In genomic region chr6:86624074-86625030, GRCm38 (mm10) we compare ENCODE assay signal across 11 mouse cellular contexts. TPM values are rescaled to one million over a fixed set of nuclear protein-coding genes. Genes with fewer than 3 reads are reported as not detected.
DNase-seq lines count a peak whose midpoint lies in the region; ATAC-seq and TF ChIP-seq lines count a peak whose summit lies in the region.
"Had no signal": no experiment of that assay in that cellular context is flagged by ENCODE, and none has a peak within 500 bp of the region (broad histone marks: within the 10 kb centered on the region; RNA-seq: fewer than 3 reads in every experiment).

No protein-coding gene starts in this region.

- TF ChIP-seq CTCF in hindbrain, postnatal 0 days (IDR thresholded peaks at IDR 0.05; ENCODE audit: low read depth), result 0 out of 2 replicates have a peak, but pooled peaks have one; percentile 6

- no peak overlapping the region for H3K4me2 ChIP-seq in hindbrain, postnatal 0 days (ENCODE audit: low read depth, low read length)
- no peak overlapping the region for H3K4me2 ChIP-seq in hindbrain, embryonic 12.5 days (replicated peaks)
- no peak overlapping the region for H3K4me2 ChIP-seq in embryonic facial prominence, embryonic 15.5 days (replicated peaks)
- H3K4me2 ChIP-seq in limb, embryonic 12.5 days, result peak overlapping the region; percentile 46

- ATAC-seq in hindbrain, postnatal 0 days, result peak; percentile 58; the same call in 1 of the 2 replicates
- ATAC-seq in hindbrain, embryonic 12.5 days (ENCODE audit: low FRiP score), result no peak
- no peak for ATAC-seq in embryonic facial prominence, embryonic 15.5 days (ENCODE audit: insufficient number of reproducible peaks, low FRiP score, low TSS enrichment, low read depth)
- peak; percentile 63; the same call in 1 of the 2 replicates for ATAC-seq in limb, embryonic 12.5 days (ENCODE audit: insufficient number of reproducible peaks, insufficient read depth, low FRiP score, low TSS enrichment, low read depth)
- no peak for ATAC-seq in erythroid progenitor cell, adult 5-6 weeks (replicated peaks; ENCODE audit: low FRiP score, poor library complexity, severe bottlenecking)

- H3K9me3 ChIP-seq in hindbrain, postnatal 0 days (ENCODE audit: low read length), result no peaks in the 10 kb centered on the region
- H3K9me3 ChIP-seq in hindbrain, embryonic 12.5 days (replicated peaks), result no peaks in the 10 kb centered on the region
- H3K9me3 ChIP-seq in embryonic facial prominence, embryonic 15.5 days (replicated peaks), result no peaks in the 10 kb centered on the region
- H3K9me3 ChIP-seq in limb, embryonic 12.5 days, result no peaks in the 10 kb centered on the region

- peak overlapping the region; percentile 43 for H3K27ac ChIP-seq in hindbrain, postnatal 0 days
- no peak overlapping the region for H3K27ac ChIP-seq in hindbrain, embryonic 12.5 days
- peak overlapping the region; percentile 8; the same call in 1 of the 2 replicates for H3K27ac ChIP-seq in embryonic facial prominence, embryonic 15.5 days (replicated peaks)
- H3K27ac ChIP-seq in limb, embryonic 12.5 days, result peak overlapping the region; percentile 84
- H3K27ac ChIP-seq: heart, adult 2 months had no signal

- peaks cover 5% of the 10 kb centered on the region; the same call in 1 of the 2 replicates for H3K4me1 ChIP-seq in hindbrain, postnatal 0 days (ENCODE audit: insufficient read depth, low read length)
- H3K4me1 ChIP-seq in hindbrain, embryonic 12.5 days, result 0 out of 2 replicates have a peak, but pooled peaks cover 5% of the 10 kb centered on the region
- H3K4me1 ChIP-seq in embryonic facial prominence, embryonic 15.5 days, result peaks cover 30% of the 10 kb centered on the region
- peaks cover 34% of the 10 kb centered on the region for H3K4me1 ChIP-seq in limb, embryonic 12.5 days (replicated peaks)

- H3K9ac ChIP-seq in hindbrain, postnatal 0 days (replicated peaks; ENCODE audit: low read length), result no peak overlapping the region
- H3K9ac ChIP-seq in hindbrain, embryonic 12.5 days, result no peak overlapping the region
- no peak overlapping the region for H3K9ac ChIP-seq in embryonic facial prominence, embryonic 15.5 days
- no peak overlapping the region; the same call in 1 of the 2 replicates for H3K9ac ChIP-seq in limb, embryonic 12.5 days (replicated peaks)

- no peaks in the 10 kb centered on the region for H3K27me3 ChIP-seq in hindbrain, postnatal 0 days (ENCODE audit: insufficient read depth, low read length)
- no peaks in the 10 kb centered on the region for H3K27me3 ChIP-seq in hindbrain, embryonic 12.5 days
- H3K27me3 ChIP-seq in embryonic facial prominence, embryonic 15.5 days, result no peaks in the 10 kb centered on the region
- H3K27me3 ChIP-seq in limb, embryonic 12.5 days, result peaks cover 53% of the 10 kb centered on the region

- H3K36me3 ChIP-seq in hindbrain, postnatal 0 days (ENCODE audit: insufficient read depth, low read length), result no peaks in the 10 kb centered on the region
- H3K36me3 ChIP-seq in hindbrain, embryonic 12.5 days, result no peaks in the 10 kb centered on the region
- H3K36me3 ChIP-seq in embryonic facial prominence, embryonic 15.5 days, result no peaks in the 10 kb centered on the region
- no peaks in the 10 kb centered on the region for H3K36me3 ChIP-seq in limb, embryonic 12.5 days

- no peak overlapping the region for H3K4me3 ChIP-seq in hindbrain, postnatal 0 days (ENCODE audit: low read length)
- H3K4me3 ChIP-seq in hindbrain, embryonic 12.5 days, result no peak overlapping the region
- no peak overlapping the region for H3K4me3 ChIP-seq in embryonic facial prominence, embryonic 15.5 days (replicated peaks)
- H3K4me3 ChIP-seq in limb, embryonic 12.5 days (replicated peaks), result no peak overlapping the region
- H3K4me3 ChIP-seq: erythroblast, embryonic 14.5 days; heart, adult 2 months had no signal

- peak; percentile 33 for DNase-seq in hindbrain, postnatal 0 days (ENCODE audit: low spot score)
- peak; percentile 34 for DNase-seq in cerebellum, adult 11 months
- no peak for DNase-seq in urinary bladder, adult 18-20 months (ENCODE audit: low spot score in 2 of 2)
- DNase-seq in lung, adult 18-20 months, result no peak
- DNase-seq: adrenal gland, adult 8-10 months had no signal

- 48% methylated on average over 18 of the region's 18 CpGs for WGBS in hindbrain, postnatal 0 days
- 67% methylated on average over 18 of the region's 18 CpGs for WGBS in hindbrain, embryonic 12.5 days
- WGBS in embryonic facial prominence, embryonic 15.5 days, result 46% methylated on average over 18 of the region's 18 CpGs
- WGBS in limb, embryonic 12.5 days, result 26% methylated on average over 18 of the region's 18 CpGs

RNA-seq across cellular contexts. Expression of gene Asprv1, which starts 3.6 kb away (rescaled TPM):
- 0.22 and 0.73 TPM in 2 replicates for total RNA-seq in hindbrain, postnatal 0 days (2014; rRNA removed)
- 0.99 and 1.0 TPM in 2 replicates for polyA plus RNA-seq in hindbrain, postnatal 0 days (2015; fragmentation: Nextera tagmentation; extraction: Ambion mirVana)
- 0.39 and 0.67 TPM in 2 replicates for polyA plus RNA-seq in hindbrain, embryonic 12.5 days (2016; fragmentation: Nextera tagmentation; extraction: Ambion mirVana)
- 318 and 378 TPM in 2 replicates for polyA plus RNA-seq in embryonic facial prominence, embryonic 15.5 days (2015; fragmentation: Nextera tagmentation; extraction: Ambion mirVana)
- polyA plus RNA-seq in limb, embryonic 12.5 days (2016; fragmentation: Nextera tagmentation; extraction: Ambion mirVana), result 1.2 and 1.3 TPM in 2 replicates
- total RNA-seq in erythroid progenitor cell, adult 5-6 weeks (2015; ENCODE audit: low replicate concordance), result 4.3 TPM in 1 of 2 replicates, not detected in the other
- total RNA-seq in erythroid progenitor cell, adult 5-6 weeks (2017; ENCODE audit: low replicate concordance), result 0.64 and 6.5 TPM in 2 replicates
- polyA plus RNA-seq: erythroblast, embryonic 14.5 days had no signal

RNA-seq across cellular contexts. Expression of gene Mxd1, which starts 44.6 kb away (rescaled TPM):
- total RNA-seq in hindbrain, postnatal 0 days (2014; rRNA removed), result 12.2 and 12.8 TPM in 2 replicates
- polyA plus RNA-seq in hindbrain, postnatal 0 days (2015; fragmentation: Nextera tagmentation; extraction: Ambion mirVana), result 12.0 TPM in 2 replicates
- polyA plus RNA-seq in hindbrain, embryonic 12.5 days (2016; fragmentation: Nextera tagmentation; extraction: Ambion mirVana), result 30.1 and 30.4 TPM in 2 replicates
- 16.4 TPM in 2 replicates for polyA plus RNA-seq in embryonic facial prominence, embryonic 15.5 days (2015; fragmentation: Nextera tagmentation; extraction: Ambion mirVana)
- 17.2 and 18.5 TPM in 2 replicates for polyA plus RNA-seq in limb, embryonic 12.5 days (2016; fragmentation: Nextera tagmentation; extraction: Ambion mirVana)
- 120 and 125 TPM in 2 replicates for total RNA-seq in erythroid progenitor cell, adult 5-6 weeks (2015; ENCODE audit: low replicate concordance)
- 150 and 170 TPM in 2 replicates for total RNA-seq in erythroid progenitor cell, adult 5-6 weeks (2017; ENCODE audit: low replicate concordance)

RNA-seq across cellular contexts. Expression of gene Snrnp27, which starts 60.0 kb away (rescaled TPM):
- total RNA-seq in hindbrain, postnatal 0 days (2014; rRNA removed), result 12.7 and 21.6 TPM in 2 replicates
- polyA plus RNA-seq in hindbrain, postnatal 0 days (2015; fragmentation: Nextera tagmentation; extraction: Ambion mirVana), result 107 and 114 TPM in 2 replicates
- polyA plus RNA-seq in hindbrain, embryonic 12.5 days (2016; fragmentation: Nextera tagmentation; extraction: Ambion mirVana), result 115 and 125 TPM in 2 replicates
- polyA plus RNA-seq in embryonic facial prominence, embryonic 15.5 days (2015; fragmentation: Nextera tagmentation; extraction: Ambion mirVana), result 103 and 114 TPM in 2 replicates
- polyA plus RNA-seq in limb, embryonic 12.5 days (2016; fragmentation: Nextera tagmentation; extraction: Ambion mirVana), result 147 and 150 TPM in 2 replicates
- 79.2 and 101 TPM in 2 replicates for total RNA-seq in erythroid progenitor cell, adult 5-6 weeks (2015; ENCODE audit: low replicate concordance)
- 78.6 and 116 TPM in 2 replicates for total RNA-seq in erythroid progenitor cell, adult 5-6 weeks (2017; ENCODE audit: low replicate concordance)

Comparison
In these comparisons a context has a peak if more than half of its experiments do, and no peak if none do; other contexts are left out.
1. ATAC-seq: peak in hindbrain, postnatal 0 days (single experiment) and limb, embryonic 12.5 days (single experiment); none in hindbrain, embryonic 12.5 days (single experiment), embryonic facial prominence, embryonic 15.5 days (single experiment) and erythroid progenitor cell, adult 5-6 weeks (single experiment).
2. DNase-seq: peak in hindbrain, postnatal 0 days (single experiment) and cerebellum, adult 11 months (single experiment); none in urinary bladder, adult 18-20 months (0 of 2) and lung, adult 18-20 months (0 of 2).
3. RNA of gene Asprv1, which starts 3.6 kb away (polyA plus RNA-seq): 318 to 378 TPM in embryonic facial prominence, embryonic 15.5 days; 1.2 to 1.3 TPM in limb, embryonic 12.5 days, 0.99 to 1.0 TPM in hindbrain, postnatal 0 days and 0.39 to 0.67 TPM in hindbrain, embryonic 12.5 days; every median in the first group is over 100 times any median in the second.